Mouse (Mus musculus) liver, embryonic 11.5 days (tissue): ENCODE measurements around the gene Rpl7l1. TPM values are rescaled to one million over a fixed set of nuclear protein-coding genes. Genes with fewer than 3 reads are reported as not detected.

Source experiments
- ATAC-seq: fragments of 200-750 bp; cut with Nextera tagmentation; replicated peaks from 2 replicates; pipeline ENCODE4 v1.8.0; 2017; ENCODE audit warnings: moderate number of reproducible peaks, mild to moderate bottlenecking, moderate TSS enrichment, moderate library complexity; ENCODE audit not compliant: low FRiP score
- DNase-seq: peaks from one replicate; pipeline ENCODE4 v3.0.0-alpha.2; 2017; ENCODE audit warnings: low spot score
- H3K27ac ChIP-seq: fragments of 300-500 bp; sonication (generic); 2 replicates; pipeline ENCODE4 v1.5.1; 2014; ENCODE audit warnings: mild to moderate bottlenecking, low read depth, low read length, control low read depth
- H3K27me3 ChIP-seq: fragments of 300-500 bp; sonication (generic); replicated peaks from 2 replicates; pipeline ENCODE4 v1.6.1; 2014; ENCODE audit warnings: low read length, mixed read lengths; ENCODE audit not compliant: control insufficient read depth, insufficient read depth
- H3K36me3 ChIP-seq: fragments of 300-500 bp; sonication (generic); 2 replicates; pipeline ENCODE4 v1.6.1; 2014; ENCODE audit warnings: mild to moderate bottlenecking, low read length, moderate library complexity, mixed read lengths; ENCODE audit not compliant: control insufficient read depth, insufficient read depth
- H3K4me1 ChIP-seq: fragments of 300-500 bp; sonication (generic); replicated peaks from 2 replicates; pipeline ENCODE4 v1.6.1; 2014; ENCODE audit warnings: low read length, mixed read lengths; ENCODE audit not compliant: control insufficient read depth, insufficient read depth
- H3K4me2 ChIP-seq: fragments of 300-500 bp; sonication (generic); 2 replicates; pipeline ENCODE4 v1.6.1; 2014; ENCODE audit warnings: mild to moderate bottlenecking, control low read depth, moderate library complexity
- H3K4me3 ChIP-seq: fragments of 300-500 bp; sonication (generic); 2 replicates; pipeline ENCODE4 v1.5.1; 2014; ENCODE audit warnings: low read depth, low read length, control low read depth
- H3K9ac ChIP-seq: fragments of 300-500 bp; sonication (generic); 2 replicates; pipeline ENCODE4 v1.6.1; 2014; ENCODE audit warnings: low read depth, low read length, control low read depth
- H3K9me3 ChIP-seq: fragments of 300-500 bp; sonication (generic); 2 replicates; pipeline ENCODE4 v1.6.1; 2016; ENCODE audit warnings: low read length, inconsistent platforms, mixed read lengths; ENCODE audit not compliant: control insufficient read depth
- WGBS: fragments of 180-500 bp; shearing (Covaris S2); extraction: QIAGEN DNeasy Blood & Tissue Kit; methylation state at CpG from one replicate; pipeline ENCODE4 v1.1.7; 2014; 5-methylcytosine and 5-hydroxymethylcytosine counted together
- polyA plus RNA-seq: library from polyadenylated mRNA; unstranded; fragments of >200 nt; fragmentation: Nextera tagmentation; extraction: Ambion mirVana; gene quantifications from 2 replicates; pipeline ENCODE4 v1.2.1, GENCODE M21; 2014

Gene Rpl7l1
- polyA plus RNA-seq = 195 and 201 TPM in 2 replicates

DNA sequence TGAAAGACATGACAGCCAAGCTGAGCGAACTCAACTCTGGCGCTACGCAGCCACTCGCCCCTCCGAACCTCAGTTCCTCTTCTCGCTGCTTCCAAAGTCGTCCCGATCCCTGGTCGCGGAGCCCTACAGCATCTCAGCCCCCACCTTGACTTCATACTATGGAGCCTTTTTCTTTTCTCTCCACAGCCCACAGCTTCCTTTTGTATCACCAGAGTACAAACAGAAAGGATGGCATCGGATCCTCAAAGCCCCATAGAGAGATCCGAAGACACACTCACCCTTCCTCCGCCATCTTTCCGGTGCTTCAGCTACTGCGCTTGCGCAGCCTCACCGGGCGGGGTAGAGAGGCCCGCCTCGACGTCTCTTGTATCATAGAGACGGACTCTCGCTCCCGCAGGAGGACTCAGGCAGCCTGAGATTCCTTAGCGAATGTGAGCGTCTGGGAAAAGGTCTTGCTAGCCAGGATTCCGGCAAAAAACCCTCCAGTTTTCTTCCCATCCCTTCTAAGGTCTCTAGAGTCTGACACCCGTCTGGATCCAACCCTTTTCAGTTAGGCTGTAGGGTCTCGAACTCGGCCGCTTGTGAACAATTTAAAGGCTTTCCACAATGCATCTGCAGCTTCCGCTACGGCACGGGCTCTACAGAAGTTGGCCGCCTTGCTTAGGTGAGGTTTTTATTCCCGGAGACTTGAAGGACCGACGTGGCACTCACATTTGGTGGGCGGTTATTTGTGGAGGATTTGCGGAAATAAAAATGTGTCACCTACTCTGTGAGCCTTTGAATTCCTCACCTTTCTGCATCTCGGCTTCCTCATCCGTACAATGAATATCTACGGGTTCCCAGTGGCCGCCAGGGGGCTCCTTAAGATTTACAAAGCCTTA is at the start of gene Rpl7l1:
TSS of gene Rpl7l1 (minus strand) at position 332 of the 881 bp plus-strand sequence.
- peak within 1 kb of the TSS; percentile 81 for H3K4me2 ChIP-seq
- H3K27me3 ChIP-seq = no peaks in the 10 kb centered on the region
- peaks cover 27% of the 10 kb centered on the region for H3K36me3 ChIP-seq
- ATAC-seq (peak; percentile 92), DNase-seq (peak; percentile 91)
- H3K9me3 ChIP-seq = no peaks in the 10 kb centered on the region
- H3K27ac ChIP-seq = peak within 1 kb of the TSS; percentile 81
- under 1% methylated on average over 44 of the region's 44 CpGs for WGBS
- H3K4me1 ChIP-seq = peaks cover 7% of the 10 kb centered on the region; the same call in 1 of the 2 replicates
- peak within 1 kb of the TSS; percentile 84 for H3K9ac ChIP-seq
- peak within 1 kb of the TSS; percentile 83 for H3K4me3 ChIP-seq

- Histone ChIP-seq H3K4me2 (no peak overlapping the region), H3K27me3 (no peaks in the 10 kb centered on the region), H3K4me1 (no peaks in the 10 kb centered on the region), H3K27ac (no peak overlapping the region), H3K9ac (no peak overlapping the region), H3K4me3 (no peak overlapping the region), H3K9me3 (no peaks in the 10 kb centered on the region), H3K36me3 (peaks cover 12% of the 10 kb centered on the region; the same call in 1 of the 2 replicates)
- no peak for ATAC-seq
- 70% methylated on average over 11 of the region's 11 CpGs for WGBS
- DNase-seq = no peak
Observed at GRCm38 (mm10) chr17:46829856-46830535, 47.5 kb upstream of the Rpl7l1 start.

DNA sequence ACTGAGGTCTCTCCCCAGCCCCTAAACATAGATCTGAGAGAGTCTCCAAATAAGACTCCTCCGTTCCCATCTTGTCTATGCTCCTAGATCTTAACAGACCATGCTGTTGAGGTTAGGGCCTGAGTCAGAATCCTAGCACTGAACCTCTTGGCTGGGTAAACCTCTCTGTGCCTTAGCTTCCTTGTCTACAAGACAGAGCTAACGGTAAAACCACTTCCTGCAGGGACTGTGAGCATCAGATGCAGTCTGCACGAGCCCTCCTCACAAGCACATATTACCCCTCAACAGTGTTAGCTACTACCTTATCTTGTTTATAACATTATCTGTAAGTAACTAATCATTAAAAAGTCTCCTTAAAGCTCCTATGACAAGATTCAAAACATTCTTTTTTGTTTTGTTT is 46.5 kb upstream of the Rpl7l1 start:
- H3K9ac ChIP-seq = no peak overlapping the region
- H3K4me3 ChIP-seq = no peak overlapping the region
- ATAC-seq (no peak), DNase-seq (no peak)
- H3K4me2 ChIP-seq = no peak overlapping the region
- no peaks in the 10 kb centered on the region for H3K9me3 ChIP-seq
- no peaks in the 10 kb centered on the region for H3K27me3 ChIP-seq
- peaks cover 18% of the 10 kb centered on the region for H3K36me3 ChIP-seq
- H3K4me1 ChIP-seq = no peaks in the 10 kb centered on the region
- H3K27ac ChIP-seq = no peak overlapping the region
- 44% methylated on average over 3 of the region's 3 CpGs for WGBS

DNA sequence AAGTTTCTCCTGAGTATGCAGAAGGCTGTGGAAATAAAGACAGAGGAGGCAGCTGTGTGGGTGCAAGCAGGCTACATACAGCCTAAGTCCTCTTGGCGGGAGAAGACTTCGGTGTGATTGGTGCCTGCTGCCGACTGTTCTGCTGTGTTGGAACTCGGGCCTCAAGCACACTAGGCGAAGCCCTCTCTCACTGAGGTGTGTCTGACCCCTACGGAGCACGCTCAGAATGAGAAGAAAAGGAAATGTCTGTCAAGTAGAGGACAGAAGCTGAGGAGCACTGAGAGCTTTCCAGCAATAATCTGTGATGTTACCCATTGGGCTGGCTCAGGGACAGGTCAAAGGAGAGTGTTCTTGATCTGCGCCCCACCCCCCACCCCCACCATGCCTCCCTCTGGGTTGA is 40.6 kb upstream of the Rpl7l1 start:
- Histone ChIP-seq H3K4me1 (peaks cover 17% of the 10 kb centered on the region), H3K27me3 (no peaks in the 10 kb centered on the region), H3K9ac (no peak overlapping the region), H3K9me3 (no peaks in the 10 kb centered on the region), H3K27ac (no peak overlapping the region), H3K4me3 (no peak overlapping the region), H3K4me2 (no peak overlapping the region), H3K36me3 (peaks cover 30% of the 10 kb centered on the region)
- WGBS = 95% methylated on average over 8 of the region's 8 CpGs
- DNase-seq (no peak), ATAC-seq (no peak)

DNA sequence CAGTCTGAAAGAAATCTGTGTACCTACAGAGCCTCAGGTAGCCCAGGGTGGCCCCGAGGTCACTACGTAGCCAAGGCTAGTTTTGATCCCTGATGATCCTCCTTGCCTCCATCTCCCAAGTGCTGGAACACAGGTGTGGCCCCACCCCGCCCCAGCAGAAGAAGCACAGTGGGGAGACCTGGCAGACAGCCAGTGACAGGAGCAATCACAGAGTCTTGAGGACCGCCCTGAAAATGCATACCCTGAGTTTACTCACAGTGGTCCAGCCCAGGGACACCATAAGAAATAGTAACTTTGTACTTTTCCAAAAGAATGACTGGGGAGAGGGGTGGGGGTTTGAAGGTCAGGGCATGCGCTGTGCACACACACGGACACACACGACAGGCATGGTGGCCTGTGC is 38.2 kb upstream of the Rpl7l1 start:
- H3K4me2 ChIP-seq = no peak overlapping the region
- H3K27ac ChIP-seq = no peak overlapping the region
- H3K9ac ChIP-seq = no peak overlapping the region
- no peak overlapping the region for H3K4me3 ChIP-seq
- no peaks in the 10 kb centered on the region for H3K9me3 ChIP-seq
- peaks cover 26% of the 10 kb centered on the region for H3K36me3 ChIP-seq
- no peak for DNase-seq
- no peaks in the 10 kb centered on the region for H3K27me3 ChIP-seq
- H3K4me1 ChIP-seq = peaks cover 30% of the 10 kb centered on the region
- WGBS = 96% methylated on average over 7 of the region's 7 CpGs
- no peak for ATAC-seq

GRCm38 (mm10) chr17:46817734-46818158 is 35.3 kb upstream of the Rpl7l1 start:
- Histone ChIP-seq H3K4me3 (peak overlapping the region; percentile 10; the same call in 1 of the 2 replicates), H3K36me3 (peaks cover 14% of the 10 kb centered on the region), H3K4me2 (peak overlapping the region; percentile 56), H3K27me3 (no peaks in the 10 kb centered on the region), H3K9me3 (no peaks in the 10 kb centered on the region), H3K27ac (peak overlapping the region; percentile 81), H3K4me1 (peaks cover 32% of the 10 kb centered on the region), H3K9ac (peak overlapping the region; percentile 46)
- ATAC-seq = peak; percentile 95
- DNase-seq = peak; percentile 46
- 62% methylated on average over 12 of the region's 12 CpGs for WGBS

- Histone ChIP-seq H3K27ac (no peak overlapping the region; the same call in 1 of the 2 replicates), H3K9ac (no peak overlapping the region), H3K4me3 (no peak overlapping the region), H3K9me3 (no peaks in the 10 kb centered on the region), H3K27me3 (no peaks in the 10 kb centered on the region), H3K4me1 (peaks cover 32% of the 10 kb centered on the region), H3K4me2 (no peak overlapping the region), H3K36me3 (peaks cover 10% of the 10 kb centered on the region)
- DNase-seq (no peak), ATAC-seq (no peak)
- WGBS = 81% methylated on average over 13 of the region's 13 CpGs
Observed at GRCm38 (mm10) chr17:46816306-46816705, 33.8 kb upstream of the Rpl7l1 start.

DNA sequence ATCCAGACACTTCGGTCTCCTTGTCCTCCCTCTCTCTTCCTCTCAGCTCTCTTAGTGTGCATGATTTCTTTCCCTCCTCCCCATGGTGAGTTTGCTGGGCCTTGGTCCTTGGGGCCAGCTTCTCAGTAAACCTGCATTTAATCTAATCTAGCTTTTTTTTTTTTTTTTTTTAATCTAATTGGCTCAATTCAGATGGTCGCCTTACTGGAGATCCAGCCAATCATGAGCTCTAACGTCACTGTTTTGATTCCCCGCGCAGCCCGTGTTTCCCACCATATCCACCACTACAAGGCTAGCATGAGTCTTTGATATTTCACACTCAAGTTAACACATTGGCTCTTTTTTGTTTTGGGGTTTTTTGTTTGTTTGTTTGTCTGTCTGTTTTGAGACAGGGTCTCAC is 32.0 kb upstream of the Rpl7l1 start:
- WGBS = 92% methylated on average over 6 of the region's 6 CpGs
- ATAC-seq = no peak
- peaks cover 7% of the 10 kb centered on the region; the same call in 1 of the 2 replicates for H3K36me3 ChIP-seq

More for the DNA sequence above, 32.0 kb upstream of the Rpl7l1 start:
- Histone ChIP-seq H3K9ac (no peak overlapping the region), H3K9me3 (no peaks in the 10 kb centered on the region), H3K4me1 (peaks cover 27% of the 10 kb centered on the region), H3K4me3 (no peak overlapping the region), H3K4me2 (no peak overlapping the region), H3K27me3 (no peaks in the 10 kb centered on the region), H3K27ac (no peak overlapping the region)
- no peak for DNase-seq
